8 mouse cellular contexts compared by ENCODE assay signal in the genomic region with DNA sequence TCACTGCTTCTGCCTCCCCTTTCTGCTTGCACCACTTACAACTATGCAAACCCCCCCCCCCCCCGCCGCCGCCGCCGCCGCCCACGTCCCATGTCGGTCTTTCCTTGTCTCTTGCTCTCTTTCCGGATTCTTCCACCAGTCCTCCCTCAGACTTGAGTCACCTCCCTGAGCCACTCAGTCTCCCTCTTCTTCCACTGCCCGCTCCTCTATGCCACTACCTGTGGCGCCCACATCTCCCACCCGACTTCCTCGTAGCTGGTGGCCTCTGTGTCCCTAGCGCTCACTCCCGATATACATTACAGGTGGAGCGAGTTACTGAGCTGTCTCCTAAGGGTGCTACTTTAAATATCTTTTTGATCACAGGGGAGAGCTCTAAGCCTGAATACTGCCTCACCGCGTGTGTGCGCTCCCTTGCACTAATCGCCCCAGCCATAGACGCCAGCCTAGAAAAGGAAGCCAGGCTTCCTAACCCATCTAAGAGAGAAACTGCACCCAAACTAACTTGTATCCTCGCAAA. TPM values are rescaled to one million over a fixed set of nuclear protein-coding genes. Genes with fewer than 3 reads are reported as not detected.
DNase-seq lines count a peak whose midpoint lies in the region; ATAC-seq and TF ChIP-seq lines count a peak whose summit lies in the region.

No protein-coding gene starts in this region.

- DNase-seq in layer of hippocampus, postnatal 10 days (ENCODE audit: low spot score in 2 of 2): peak; percentile 13 to 25
- no peak for DNase-seq in layer of hippocampus, postnatal 25 days (ENCODE audit: extremely low spot score in 1 of 2, low spot score in 1 of 2)
- peak; percentile 48 for DNase-seq in midbrain, embryonic 10.5 days (ENCODE audit: low spot score)
- DNase-seq in urinary bladder, postnatal 36 days (ENCODE audit: low spot score in 2 of 2): no peak
- DNase-seq in spleen, postnatal 10 days (ENCODE audit: low spot score in 2 of 2): no peak
- no peak for DNase-seq in adrenal gland, postnatal 36 days

- H3K9me3 ChIP-seq in midbrain, embryonic 10.5 days (replicated peaks): no peaks in the 10 kb centered on the region

- H3K27me3 ChIP-seq in midbrain, embryonic 10.5 days (ENCODE audit: low read depth, poor library complexity, severe bottlenecking): peaks cover 80% of the 10 kb centered on the region

- no peak for TF ChIP-seq CTCF in bone marrow macrophage, adult 2 months (IDR thresholded peaks at IDR 0.05; ENCODE audit: low read depth, low read length)

- peak overlapping the region; percentile 47 for H3K4me3 ChIP-seq in bone marrow macrophage, adult 2 months (ENCODE audit: insufficient read depth, low read length)
- H3K4me3 ChIP-seq in midbrain, embryonic 10.5 days: peak overlapping the region; percentile 37

- WGBS in midbrain, embryonic 10.5 days: 1% methylated on average over 17 of the region's 22 CpGs

- TF ChIP-seq POLR2A in bone marrow macrophage, adult 2 months (IDR thresholded peaks at IDR 0.05; ENCODE audit: borderline replicate concordance, low read depth, low read length): no peak

- no peaks in the 10 kb centered on the region for H3K36me3 ChIP-seq in midbrain, embryonic 10.5 days

- 0 out of 2 replicates have a peak, but pooled peaks have one; percentile 4 for ATAC-seq in granulocyte monocyte progenitor cell, adult 5-6 weeks (replicated peaks; ENCODE audit: poor library complexity, severe bottlenecking)

- H3K4me1 ChIP-seq in bone marrow macrophage, adult 2 months (ENCODE audit: control insufficient read depth, insufficient read depth, low read length): no peaks in the 10 kb centered on the region
- peaks cover 44% of the 10 kb centered on the region for H3K4me1 ChIP-seq in midbrain, embryonic 10.5 days

- H3K27ac ChIP-seq in bone marrow macrophage, adult 2 months (ENCODE audit: insufficient read depth, low read depth, low read length): no peak overlapping the region
- H3K27ac ChIP-seq in midbrain, embryonic 10.5 days (replicated peaks): no peak overlapping the region

RNA-seq across cellular contexts. Expression of a gene that starts 38.8 kb away (rescaled TPM):
- 10 to 100 TPM; 14.4 to 16.6 TPM for total RNA-seq in layer of hippocampus, postnatal 10 days (2021)
- total RNA-seq in layer of hippocampus, postnatal 25 days (2021): 10 to 100 TPM; 14.6 TPM
- 14.5 and 15.4 TPM in 2 replicates for polyA plus RNA-seq in bone marrow macrophage, adult 2 months (2012; ENCODE audit: insufficient read depth, insufficient read length, missing spikeins)
- 27.0 and 27.8 TPM in 2 replicates for total RNA-seq in granulocyte monocyte progenitor cell, adult 5-6 weeks (2014; fragmentation: Nextera tagmentation)
- total RNA-seq in granulocyte monocyte progenitor cell, adult 5-6 weeks (2017): 13.5 and 17.0 TPM in 2 replicates
- polyA plus RNA-seq in midbrain, embryonic 10.5 days (2016; fragmentation: Nextera tagmentation; extraction: Ambion mirVana): 23.4 and 26.0 TPM in 2 replicates
- total RNA-seq in adrenal gland, postnatal 36 days (2021): 10 to 100 TPM; 24.7 to 34.0 TPM

Comparison
In these comparisons a context has a peak if more than half of its experiments do, and no peak if none do; other contexts are left out.
1. DNase-seq: peak in layer of hippocampus, postnatal 10 days (2 of 2) and midbrain, embryonic 10.5 days (single experiment); none in layer of hippocampus, postnatal 25 days (0 of 2), urinary bladder, postnatal 36 days (0 of 2), spleen, postnatal 10 days (0 of 2) and adrenal gland, postnatal 36 days (0 of 2).